Mouse (Mus musculus) neural tube, embryonic 15.5 days (tissue): Measurements from ENCODE around the gene Olfr8. TPM values are rescaled to one million over a fixed set of nuclear protein-coding genes. Genes with fewer than 3 reads are reported as not detected.
"Not testable (repeated sequence)": the region's sequence is repeated elsewhere in the genome, so short reads cannot be mapped to it uniquely, and the experiment has no call there.

Experiments
- ATAC-seq: fragments of 200-750 bp; cut with Nextera tagmentation; 2 replicates; pipeline ENCODE4 v1.8.0; 2017; ENCODE audit warnings: mild to moderate bottlenecking, moderate TSS enrichment, moderate library complexity; ENCODE audit not compliant: low FRiP score
- H3K27ac ChIP-seq: fragments of 300-500 bp; sonication (generic); replicated peaks from 2 replicates; pipeline ENCODE4 v1.5.1; 2015; ENCODE audit warnings: mild to moderate bottlenecking, inconsistent platforms
- H3K27me3 ChIP-seq: fragments of 300-500 bp; sonication (generic); replicated peaks from 2 replicates; pipeline ENCODE4 v1.6.1; 2015; ENCODE audit warnings: inconsistent platforms
- H3K36me3 ChIP-seq: fragments of 300-500 bp; sonication (generic); 2 replicates; pipeline ENCODE4 v1.6.1; 2015; ENCODE audit warnings: inconsistent platforms
- H3K4me1 ChIP-seq: fragments of 300-500 bp; sonication (generic); 2 replicates; pipeline ENCODE4 v1.6.1; 2015; ENCODE audit warnings: inconsistent platforms
- H3K4me2 ChIP-seq: fragments of 300-500 bp; sonication (generic); 2 replicates; pipeline ENCODE4 v1.6.1; 2015; ENCODE audit warnings: inconsistent platforms, mild to moderate bottlenecking, moderate library complexity
- H3K4me3 ChIP-seq: fragments of 300-500 bp; sonication (generic); replicated peaks from 2 replicates; pipeline ENCODE4 v1.5.1; 2015; ENCODE audit warnings: mild to moderate bottlenecking, inconsistent platforms
- H3K9ac ChIP-seq: fragments of 300-500 bp; sonication (generic); replicated peaks from 2 replicates; pipeline ENCODE4 v1.6.1; 2015; ENCODE audit warnings: mild to moderate bottlenecking, inconsistent platforms
- H3K9me3 ChIP-seq: fragments of 300-500 bp; sonication (generic); replicated peaks from 2 replicates; pipeline ENCODE4 v1.6.1; 2016; ENCODE audit warnings: inconsistent platforms
- WGBS: fragments of 180-500 bp; shearing (Covaris S2); methylation state at CpG from one replicate; pipeline ENCODE4 v1.1.7; 2015; ENCODE audit warnings: mixed read lengths; 5-methylcytosine and 5-hydroxymethylcytosine counted together
- polyA plus RNA-seq: library from polyadenylated mRNA; unstranded; fragments of >200 nt; fragmentation: Nextera tagmentation; extraction: Ambion mirVana; gene quantifications from 2 replicates; pipeline ENCODE4 v1.2.1, GENCODE M21; 2015

Olfr8 gene
- polyA plus RNA-seq: not detected in 2 replicates

GRCm38 (mm10) chr10:78950336-78950735 lies at the start of gene Olfr8:
TSS of gene Olfr8 (plus strand) at chr10:78950636.
- H3K4me2 ChIP-seq, H3K4me3 ChIP-seq, H3K27ac ChIP-seq, H3K4me1 ChIP-seq, H3K9ac ChIP-seq, H3K9me3 ChIP-seq, H3K27me3 ChIP-seq, H3K36me3 ChIP-seq, ATAC-seq: not testable (repeated sequence)
- 88% methylated on average over 1 of the region's 1 CpGs for WGBS

GRCm38 (mm10) chr10:78912871-78913270 lies 37.6 kb upstream of the Olfr8 start, which contains the start of gene Olfr1354:
TSS of gene Olfr1354 (plus strand) at chr10:78913171.
- not testable (repeated sequence) for H3K27ac ChIP-seq
- WGBS: 90% methylated on average over 1 of the region's 1 CpGs

GRCm38 (mm10) chr10:78963009-78963408 lies 12.6 kb downstream of the Olfr8 start, which contains the start of gene Olfr1353:
TSS of gene Olfr1353 (plus strand) at chr10:78963309.
- not testable (repeated sequence) for H3K9me3 ChIP-seq, H3K4me1 ChIP-seq, H3K9ac ChIP-seq, ATAC-seq, H3K27ac ChIP-seq, H3K4me3 ChIP-seq, H3K27me3 ChIP-seq, H3K36me3 ChIP-seq, H3K4me2 ChIP-seq

More at GRCm38 (mm10) chr10:78912871-78913270, 37.6 kb upstream of the Olfr8 start, which contains the start of gene Olfr1354:
- H3K4me1 ChIP-seq, H3K4me2 ChIP-seq, H3K9me3 ChIP-seq, H3K9ac ChIP-seq, H3K4me3 ChIP-seq, H3K27me3 ChIP-seq, H3K36me3 ChIP-seq, ATAC-seq: not testable (repeated sequence)

- no peak within 1 kb of the TSS for H3K4me3 ChIP-seq
- H3K9ac ChIP-seq: no peak within 1 kb of the TSS
- H3K36me3 ChIP-seq: no peaks in the 10 kb centered on the region
- H3K27me3 ChIP-seq: no peaks in the 10 kb centered on the region
- H3K9me3 ChIP-seq: no peaks in the 10 kb centered on the region
- no peaks in the 10 kb centered on the region for H3K4me1 ChIP-seq
- no peak for ATAC-seq
- no peak within 1 kb of the TSS for H3K27ac ChIP-seq
- no peak within 1 kb of the TSS for H3K4me2 ChIP-seq
Measured at GRCm38 (mm10) chr10:78980750-78981149, 30.3 kb downstream of the Olfr8 start, which contains the start of gene Olfr1352. TSS of gene Olfr1352 (plus strand) at chr10:78981050.

Other genes starting within 250 kb of the Olfr8 start
- 0.10 TPM in 1 of 2 replicates, not detected in the other for gene Casp14, start 232.3 kb upstream of the Olfr8 start, polyA plus RNA-seq
- gene Ccdc105, start 197.6 kb upstream of the Olfr8 start, polyA plus RNA-seq: 0.36 and 0.49 TPM in 2 replicates
- 27.5 and 31.0 TPM in 2 replicates for gene Slc1a6, start 170.1 kb upstream of the Olfr8 start, polyA plus RNA-seq
- not detected in 2 replicates for gene Olfr1356, start 98.5 kb upstream of the Olfr8 start, polyA plus RNA-seq
- not detected in 2 replicates for gene Olfr1355, start 75.1 kb upstream of the Olfr8 start, polyA plus RNA-seq
- not detected in 2 replicates for gene Olfr1354, start 37.5 kb upstream of the Olfr8 start, polyA plus RNA-seq
- not detected in 2 replicates for gene Olfr1353, start 12.7 kb downstream of the Olfr8 start, polyA plus RNA-seq
- not detected in 2 replicates for gene Olfr1352, start 30.4 kb downstream of the Olfr8 start, polyA plus RNA-seq
- gene Olfr1351, start 61.8 kb downstream of the Olfr8 start, polyA plus RNA-seq: 0.17 TPM in 1 of 2 replicates, not detected in the other
- 0.24 and 0.60 TPM in 2 replicates for gene Olfr57, start 78.1 kb downstream of the Olfr8 start, polyA plus RNA-seq
- gene 2610008E11Rik, start 147.0 kb downstream of the Olfr8 start, polyA plus RNA-seq: 40.9 and 44.4 TPM in 2 replicates
- gene Vmn2r80, start 198.1 kb downstream of the Olfr8 start, polyA plus RNA-seq: not detected in 2 replicates